Mouse (Mus musculus) cerebellum, adult 2 months (tissue): Measurements from ENCODE around the gene Ednra.

ENCODE experiments used
- CTCF ChIP-seq: fragments of 200-500 bp; IDR thresholded peaks from 2 replicates; pipeline ENCODE4 v1.5.1; 2011; ENCODE audit warnings: low read depth, mild to moderate bottlenecking, control low read depth, low read length, moderate library complexity, borderline replicate concordance; ENCODE audit not compliant: insufficient read depth
- POLR2A ChIP-seq: fragments of 200-500 bp; IDR thresholded peaks from 2 replicates; pipeline ENCODE4 v1.6.1; 2011; ENCODE audit warnings: low read length, control low read depth, borderline replicate concordance; ENCODE audit not compliant: insufficient read depth

- no peak for TF ChIP-seq CTCF
- no peak for TF ChIP-seq POLR2A
Measured at GRCm38 (mm10) chr8:77723018-77723417, 1.2 kb downstream of the Ednra start.
